9 mouse cellular contexts compared by ENCODE assay signal in the genomic region with DNA sequence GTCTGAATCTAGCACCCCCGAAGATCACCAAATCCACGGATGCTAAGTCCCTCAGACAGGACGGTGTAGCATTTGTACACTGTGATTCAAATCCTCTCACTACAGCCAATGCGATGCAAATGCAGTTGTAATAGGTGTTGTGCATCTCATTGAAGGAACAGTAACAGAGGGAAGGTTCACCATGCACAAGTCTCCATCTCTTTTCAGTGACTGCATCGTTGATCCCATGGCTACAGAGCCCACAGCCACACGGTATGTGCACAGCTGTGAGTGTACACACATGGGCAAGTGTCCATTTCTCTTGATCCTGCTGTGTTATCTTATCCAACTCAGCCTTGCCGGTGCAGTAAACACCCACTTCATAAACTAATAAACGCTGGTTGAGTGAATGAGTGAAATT.
DNase-seq lines count a peak whose midpoint lies in the region; ATAC-seq lines count a peak whose summit lies in the region.
"Had no signal": no experiment of that assay in that cellular context is flagged by ENCODE, and none has a peak within 500 bp of the region (broad histone marks: within the 10 kb centered on the region; RNA-seq: fewer than 3 reads in every experiment).

No protein-coding gene starts in this region.

- H3K27me3 ChIP-seq in liver, embryonic 16.5 days (ENCODE audit: control insufficient read depth, insufficient read depth, low read depth, low read length), result peaks cover 24% of the 10 kb centered on the region
- no peaks in the 10 kb centered on the region for H3K27me3 ChIP-seq in neural tube, embryonic 14.5 days (ENCODE audit: control insufficient read depth, insufficient read depth, low read length)
- H3K27me3 ChIP-seq: Patski had no signal

- no peaks in the 10 kb centered on the region for H3K4me1 ChIP-seq in liver, embryonic 16.5 days (ENCODE audit: control insufficient read depth, low read depth, low read length)
- peaks cover 17% of the 10 kb centered on the region; the same call in 1 of the 2 replicates for H3K4me1 ChIP-seq in neural tube, embryonic 14.5 days (ENCODE audit: control insufficient read depth, insufficient read depth, low read length)

- H3K4me3 ChIP-seq in liver, embryonic 16.5 days (ENCODE audit: low read depth, low read length), result no peak overlapping the region
- no peak overlapping the region for H3K4me3 ChIP-seq in neural tube, embryonic 14.5 days (ENCODE audit: low read depth, low read length)

- H3K4me2 ChIP-seq in liver, embryonic 16.5 days (ENCODE audit: low read depth, low read length), result 0 out of 2 replicates have a peak overlapping the region, but pooled peaks have one; percentile 3
- H3K4me2 ChIP-seq in neural tube, embryonic 14.5 days (ENCODE audit: low read depth, low read length), result no peak overlapping the region

- ATAC-seq in CD4-positive, CD25-positive, alpha-beta regulatory T cell, adult 4 months, result no peak
- no peak for ATAC-seq in liver, embryonic 16.5 days (ENCODE audit: low read depth)
- peak; percentile 24 for ATAC-seq in inflammation-experienced regulatory T-cells, adult 6 months
- ATAC-seq in neural tube, embryonic 14.5 days (ENCODE audit: low read depth), result peak; percentile 41
- ATAC-seq in activated CD4-positive, CD25-positive, alpha-beta regulatory T cell, adult 4 months, result no peak
- ATAC-seq: Patski had no signal

- H3K9ac ChIP-seq in liver, embryonic 16.5 days (ENCODE audit: low read depth, low read length), result no peak overlapping the region
- H3K9ac ChIP-seq in neural tube, embryonic 14.5 days (replicated peaks; ENCODE audit: low read depth, low read length), result no peak overlapping the region

- no peaks in the 10 kb centered on the region for H3K9me3 ChIP-seq in liver, embryonic 16.5 days (replicated peaks; ENCODE audit: control insufficient read depth, low read length)
- H3K9me3 ChIP-seq in neural tube, embryonic 14.5 days (ENCODE audit: control insufficient read depth, low read length), result no peaks in the 10 kb centered on the region

- 26% methylated on average over 8 of the region's 8 CpGs for WGBS in liver, embryonic 16.5 days (ENCODE audit: insufficient replicate concordance)
- WGBS in neural tube, embryonic 14.5 days, result 26% methylated on average over 8 of the region's 8 CpGs

- peak; percentile 11 for DNase-seq in CD4-positive, CD25-positive, alpha-beta regulatory T cell, adult 2 months (ENCODE audit: low read depth, low spot score)
- no peak for DNase-seq in liver
- no peak for DNase-seq in gastrocnemius, postnatal 4 days (ENCODE audit: low spot score in 2 of 2)

- no peak overlapping the region for H3K27ac ChIP-seq in liver, embryonic 16.5 days (ENCODE audit: low read length)
- no peak overlapping the region for H3K27ac ChIP-seq in neural tube, embryonic 14.5 days (ENCODE audit: low read depth, low read length)

- no peaks in the 10 kb centered on the region for H3K36me3 ChIP-seq in liver, embryonic 16.5 days (ENCODE audit: control insufficient read depth, insufficient read depth)
- no peaks in the 10 kb centered on the region for H3K36me3 ChIP-seq in neural tube, embryonic 14.5 days (ENCODE audit: control insufficient read depth, insufficient read depth, low read length)

Comparison
In these comparisons a context has a peak if more than half of its experiments do, and no peak if none do; other contexts are left out.
1. ATAC-seq: peak in inflammation-experienced regulatory T-cells, adult 6 months (single experiment) and neural tube, embryonic 14.5 days (single experiment); none in CD4-positive, CD25-positive, alpha-beta regulatory T cell, adult 4 months (single experiment), liver, embryonic 16.5 days (single experiment) and activated CD4-positive, CD25-positive, alpha-beta regulatory T cell, adult 4 months (single experiment).